12 mouse cellular contexts compared by ENCODE assay signal in genomic region chr14:55795380-55796163, GRCm38 (mm10). TPM values are rescaled to one million over a fixed set of nuclear protein-coding genes. Genes with fewer than 3 reads are reported as not detected.
DNase-seq lines count a peak whose midpoint lies in the region; ATAC-seq and TF ChIP-seq lines count a peak whose summit lies in the region.
"Had no signal": no experiment of that assay in that cellular context is flagged by ENCODE, and none has a peak within 500 bp of the region (broad histone marks: within the 10 kb centered on the region; RNA-seq: fewer than 3 reads in every experiment).

No protein-coding gene starts in this region.

- no peaks in the 10 kb centered on the region for H3K79me3 ChIP-seq in C2C12 (ENCODE audit: low read depth)

- no peak overlapping the region for H3ac ChIP-seq in C2C12 (ENCODE audit: control insufficient read depth, insufficient read length, low read depth)

- DNase-seq in heart, adult 2 months, result peak in 1 of 2 experiments; percentile 62
- no peak for DNase-seq in heart, postnatal 36 days
- DNase-seq in lung, postnatal 0 days (ENCODE audit: low spot score), result peak; percentile 82
- no peak for DNase-seq in left cerebral cortex, adult 18-20 months (ENCODE audit: low spot score in 2 of 2)
- DNase-seq in forebrain, embryonic 11.5 days (ENCODE audit: low spot score), result no peak
- DNase-seq: left cerebral cortex, postnatal 4 days; right cerebral cortex, postnatal 4 days had no signal

- peaks cover 3% of the 10 kb centered on the region; the same call in 1 of the 2 replicates for H3K4me1 ChIP-seq in heart, adult 2 months (ENCODE audit: control insufficient read depth, insufficient read depth, low read length)
- H3K4me1 ChIP-seq in heart, embryonic 14.5 days (ENCODE audit: control insufficient read depth in 2 of 2, insufficient read depth in 2 of 2, low read length in 2 of 2), result peaks cover 4% of the 10 kb centered on the region in 2 experiments; a peak in 1 of 4 replicates
- no peaks in the 10 kb centered on the region for H3K4me1 ChIP-seq in lung, postnatal 0 days (ENCODE audit: insufficient read depth, low read depth, low read length)
- H3K4me1 ChIP-seq in hindbrain, embryonic 12.5 days, result no peaks in the 10 kb centered on the region
- no peaks in the 10 kb centered on the region for H3K4me1 ChIP-seq in forebrain, embryonic 11.5 days (replicated peaks; ENCODE audit: control insufficient read depth, insufficient read depth, low read length)
- H3K4me1 ChIP-seq: embryonic facial prominence, embryonic 15.5 days had no signal

- H3K27me3 ChIP-seq in heart, adult 2 months (ENCODE audit: control insufficient read depth, insufficient read depth, low read length), result no peaks in the 10 kb centered on the region
- H3K27me3 ChIP-seq in C2C12 (ENCODE audit: control insufficient read depth, insufficient read depth, insufficient read length), result no peaks in the 10 kb centered on the region
- no peaks in the 10 kb centered on the region for H3K27me3 ChIP-seq in heart, embryonic 14.5 days (ENCODE audit: control insufficient read depth, insufficient read depth, low read length)
- H3K27me3 ChIP-seq in lung, postnatal 0 days (replicated peaks; ENCODE audit: insufficient read depth, low read length), result no peaks in the 10 kb centered on the region
- no peaks in the 10 kb centered on the region; the same call in 1 of the 2 replicates for H3K27me3 ChIP-seq in hindbrain, embryonic 12.5 days
- no peaks in the 10 kb centered on the region for H3K27me3 ChIP-seq in forebrain, embryonic 11.5 days (ENCODE audit: control insufficient read depth, insufficient read depth, low read length)
- H3K27me3 ChIP-seq: embryonic facial prominence, embryonic 15.5 days had no signal

- peak overlapping the region; percentile 71 for H3K27ac ChIP-seq in heart, adult 2 months
- peak overlapping the region; percentile 13 to 50; a peak in 2 of 4 replicates for H3K27ac ChIP-seq in heart, embryonic 14.5 days (replicated peaks in 1 of 2; ENCODE audit: control insufficient read depth in 1 of 2, insufficient read depth in 1 of 2, low read depth in 2 of 2, low read length in 2 of 2)
- peak overlapping the region; percentile 69 for H3K27ac ChIP-seq in lung, postnatal 0 days (ENCODE audit: low read length)
- H3K27ac ChIP-seq in hindbrain, embryonic 12.5 days, result no peak overlapping the region
- H3K27ac ChIP-seq in forebrain, embryonic 11.5 days (ENCODE audit: low read depth, low read length), result no peak overlapping the region
- H3K27ac ChIP-seq: embryonic facial prominence, embryonic 15.5 days had no signal

- no peak overlapping the region for H3K9ac ChIP-seq in heart, adult 2 months (ENCODE audit: low read depth, low read length)
- no peak overlapping the region for H3K9ac ChIP-seq in heart, embryonic 14.5 days (ENCODE audit: low read length)
- H3K9ac ChIP-seq in lung, postnatal 0 days (replicated peaks; ENCODE audit: low read depth), result no peak overlapping the region
- no peak overlapping the region for H3K9ac ChIP-seq in hindbrain, embryonic 12.5 days
- H3K9ac ChIP-seq in forebrain, embryonic 11.5 days (ENCODE audit: low read length), result no peak overlapping the region
- H3K9ac ChIP-seq: embryonic facial prominence, embryonic 15.5 days had no signal

- no peak for TF ChIP-seq POLR2A in heart, adult 2 months (IDR thresholded peaks at IDR 0.05; ENCODE audit: insufficient read depth, low read depth, low read length)

- no peaks in the 10 kb centered on the region for H3K79me2 ChIP-seq in heart, adult 2 months (replicated peaks; ENCODE audit: control insufficient read depth, insufficient read depth, low read length)
- no peaks in the 10 kb centered on the region for H3K79me2 ChIP-seq in C2C12 (ENCODE audit: control insufficient read depth, insufficient read depth)

- ATAC-seq in heart, embryonic 14.5 days (ENCODE audit: insufficient number of reproducible peaks, insufficient read depth, low FRiP score, low read depth), result peak; percentile 71
- peak; percentile 89 for ATAC-seq in lung, postnatal 0 days
- ATAC-seq in hindbrain, embryonic 12.5 days (ENCODE audit: low FRiP score), result no peak
- no peak for ATAC-seq in forebrain, embryonic 11.5 days (replicated peaks; ENCODE audit: low FRiP score)

- TF ChIP-seq EP300 in heart, adult 2 months (IDR thresholded peaks at IDR 0.05; ENCODE audit: insufficient read depth, low read depth, low read length), result peak; percentile 68
- TF ChIP-seq EP300 in lung, postnatal 0 days (IDR thresholded peaks at IDR 0.05), result peak; percentile 88

- H3K36me3 ChIP-seq in heart, adult 2 months (ENCODE audit: control insufficient read depth, insufficient read depth, low read length), result no peaks in the 10 kb centered on the region
- no peaks in the 10 kb centered on the region for H3K36me3 ChIP-seq in C2C12 (ENCODE audit: control insufficient read depth, insufficient read depth)
- H3K36me3 ChIP-seq in heart, embryonic 14.5 days (ENCODE audit: control insufficient read depth, insufficient read depth, low read length), result no peaks in the 10 kb centered on the region
- no peaks in the 10 kb centered on the region for H3K36me3 ChIP-seq in lung, postnatal 0 days (ENCODE audit: insufficient read depth, low read length)
- H3K36me3 ChIP-seq in hindbrain, embryonic 12.5 days, result no peaks in the 10 kb centered on the region
- no peaks in the 10 kb centered on the region for H3K36me3 ChIP-seq in forebrain, embryonic 11.5 days (ENCODE audit: control insufficient read depth, insufficient read depth, low read length)
- H3K36me3 ChIP-seq: embryonic facial prominence, embryonic 15.5 days had no signal

- no peak overlapping the region for H3K4me2 ChIP-seq in heart, embryonic 14.5 days (ENCODE audit: low read length)
- H3K4me2 ChIP-seq in lung, postnatal 0 days (replicated peaks; ENCODE audit: low read depth, low read length), result no peak overlapping the region
- no peak overlapping the region for H3K4me2 ChIP-seq in hindbrain, embryonic 12.5 days (replicated peaks)
- no peak overlapping the region for H3K4me2 ChIP-seq in forebrain, embryonic 11.5 days (ENCODE audit: low read depth, low read length, severe bottlenecking)
- H3K4me2 ChIP-seq: embryonic facial prominence, embryonic 15.5 days had no signal

- no peak for TF ChIP-seq CTCF in heart, adult 2 months (IDR thresholded peaks at IDR 0.05)
- TF ChIP-seq CTCF in C2C12 (IDR thresholded peaks at IDR 0.05; ENCODE audit: control insufficient read depth, insufficient read depth, insufficient read length), result no peak
- no peak for TF ChIP-seq CTCF in lung, postnatal 0 days (IDR thresholded peaks at IDR 0.05)

- 50% methylated on average over 15 of the region's 15 CpGs for WGBS in heart, adult 2 months
- WGBS in heart, embryonic 14.5 days, result 64% methylated on average over 15 of the region's 15 CpGs
- WGBS in lung, postnatal 0 days, result 61% methylated on average over 15 of the region's 15 CpGs
- 87% methylated on average over 15 of the region's 15 CpGs for whole genome bisulfite sequencing in hindbrain, embryonic 12.5 days
- WGBS in forebrain, embryonic 11.5 days, result 88% methylated on average over 15 of the region's 15 CpGs

- H3K4me3 ChIP-seq in heart, adult 2 months, result no peak overlapping the region
- H3K4me3 ChIP-seq in C2C12 (ENCODE audit: insufficient read depth, poor library complexity, severe bottlenecking), result no peak overlapping the region
- no peak overlapping the region for H3K4me3 ChIP-seq in heart, embryonic 14.5 days (ENCODE audit: control insufficient read depth in 1 of 2, insufficient read depth in 1 of 2, low read depth in 1 of 2, low read length in 2 of 2)
- H3K4me3 ChIP-seq in lung, postnatal 0 days (ENCODE audit: low read depth, low read length), result no peak overlapping the region
- no peak overlapping the region for H3K4me3 ChIP-seq in hindbrain, embryonic 12.5 days
- H3K4me3 ChIP-seq in forebrain, embryonic 11.5 days (ENCODE audit: low read depth, low read length), result no peak overlapping the region
- H3K4me3 ChIP-seq: embryonic facial prominence, embryonic 15.5 days had no signal

- intact Hi-C loops in heart, adult 2 months (cut with DNase I), result no loop called here
- intact Hi-C loops in heart, postnatal 36 days (cut with DNase I), result no loop called here

- no peaks in the 10 kb centered on the region for H3K9me3 ChIP-seq in heart, embryonic 14.5 days (ENCODE audit: control insufficient read depth, low read length)
- H3K9me3 ChIP-seq in lung, postnatal 0 days (ENCODE audit: low read length), result no peaks in the 10 kb centered on the region
- H3K9me3 ChIP-seq in hindbrain, embryonic 12.5 days (replicated peaks), result no peaks in the 10 kb centered on the region
- no peaks in the 10 kb centered on the region for H3K9me3 ChIP-seq in forebrain, embryonic 11.5 days (ENCODE audit: control insufficient read depth, low read length)
- H3K9me3 ChIP-seq: embryonic facial prominence, embryonic 15.5 days had no signal

RNA-seq across cellular contexts. Expression of gene Ripk3, which starts 6.9 kb away (rescaled TPM):
- 1 to 10 TPM; 2.2 to 2.4 TPM for total RNA-seq in heart, adult 2 months (2021)
- 3.5 and 4.1 TPM in 2 replicates for polyA plus RNA-seq in heart, adult 2 months (2012; rRNA removed)
- total RNA-seq in heart, postnatal 36 days (2021), result 1 to 10 TPM; 3.0 to 5.1 TPM
- polyA plus RNA-seq in C2C12 (2012; fragmentation: generic; extraction: Trizol), result 0.55 TPM
- polyA plus RNA-seq in heart, embryonic 14.5 days (2014; fragmentation: Nextera tagmentation; extraction: Ambion mirVana), result 13.6 and 16.1 TPM in 2 replicates
- 16.2 and 24.2 TPM in 2 replicates for polyA plus RNA-seq in lung, postnatal 0 days (2015; fragmentation: Nextera tagmentation; extraction: Ambion mirVana)
- polyA plus RNA-seq in hindbrain, embryonic 12.5 days (2016; fragmentation: Nextera tagmentation; extraction: Ambion mirVana), result 10.8 and 13.5 TPM in 2 replicates
- total RNA-seq in left cerebral cortex, adult 18-20 months (2021), result 1 to 10 TPM in 1 of 2 experiments, under 1 TPM in 1; 0.44 to 1.7 TPM
- polyA plus RNA-seq in forebrain, embryonic 11.5 days (2014; fragmentation: Nextera tagmentation; extraction: Ambion mirVana), result 6.6 and 9.7 TPM in 2 replicates

RNA-seq across cellular contexts. Expression of gene Adcy4, which starts 11.7 kb away (rescaled TPM):
- total RNA-seq in heart, adult 2 months (2021), result 10 to 100 TPM; 16.1 to 20.3 TPM
- 36.5 and 40.0 TPM in 2 replicates for polyA plus RNA-seq in heart, adult 2 months (2012; rRNA removed)
- 10 to 100 TPM; 18.0 to 21.0 TPM for total RNA-seq in heart, postnatal 36 days (2021)
- 0.02 TPM for polyA plus RNA-seq in C2C12 (2012; fragmentation: generic; extraction: Trizol)
- polyA plus RNA-seq in heart, embryonic 14.5 days (2014; fragmentation: Nextera tagmentation; extraction: Ambion mirVana), result 14.8 and 17.7 TPM in 2 replicates
- polyA plus RNA-seq in lung, postnatal 0 days (2015; fragmentation: Nextera tagmentation; extraction: Ambion mirVana), result 29.3 and 33.3 TPM in 2 replicates
- polyA plus RNA-seq in hindbrain, embryonic 12.5 days (2016; fragmentation: Nextera tagmentation; extraction: Ambion mirVana), result 15.7 and 19.5 TPM in 2 replicates
- total RNA-seq in left cerebral cortex, adult 18-20 months (2021), result 1 to 10 TPM; 4.9 to 8.6 TPM
- 6.1 and 7.2 TPM in 2 replicates for polyA plus RNA-seq in forebrain, embryonic 11.5 days (2014; fragmentation: Nextera tagmentation; extraction: Ambion mirVana)
- total RNA-seq: granulocyte monocyte progenitor cell, adult 5-6 weeks had no signal

RNA-seq across cellular contexts. Expression of gene Nfatc4, which starts 27.4 kb away (rescaled TPM):
- total RNA-seq in heart, adult 2 months (2021), result 1 to 10 TPM; 3.6 to 5.1 TPM
- polyA plus RNA-seq in heart, adult 2 months (2012; rRNA removed), result 6.0 and 7.3 TPM in 2 replicates
- total RNA-seq in heart, postnatal 36 days (2021), result 1 to 10 TPM; 5.0 to 5.1 TPM
- 1.2 TPM for polyA plus RNA-seq in C2C12 (2012; fragmentation: generic; extraction: Trizol)
- polyA plus RNA-seq in heart, embryonic 14.5 days (2014; fragmentation: Nextera tagmentation; extraction: Ambion mirVana), result 7.6 and 11.0 TPM in 2 replicates
- polyA plus RNA-seq in lung, postnatal 0 days (2015; fragmentation: Nextera tagmentation; extraction: Ambion mirVana), result 17.1 and 18.1 TPM in 2 replicates
- 42.4 and 45.2 TPM in 2 replicates for polyA plus RNA-seq in hindbrain, embryonic 12.5 days (2016; fragmentation: Nextera tagmentation; extraction: Ambion mirVana)
- total RNA-seq in left cerebral cortex, adult 18-20 months (2021), result 1 to 10 TPM; 3.0 to 3.3 TPM
- polyA plus RNA-seq in forebrain, embryonic 11.5 days (2014; fragmentation: Nextera tagmentation; extraction: Ambion mirVana), result 30.8 and 32.7 TPM in 2 replicates
- total RNA-seq: granulocyte monocyte progenitor cell, adult 5-6 weeks had no signal

RNA-seq across cellular contexts. Expression of gene Ltb4r1, which starts 29.8 kb away (rescaled TPM):
- under 1 TPM; 0.34 to 0.36 TPM for total RNA-seq in heart, adult 2 months (2021)
- 0.76 TPM in 2 replicates for polyA plus RNA-seq in heart, adult 2 months (2012; rRNA removed)
- under 1 TPM in 1 of 2 experiments, not detected in 1; 0.24 TPM for total RNA-seq in heart, postnatal 36 days (2021)
- 0.05 TPM for polyA plus RNA-seq in C2C12 (2012; fragmentation: generic; extraction: Trizol)
- polyA plus RNA-seq in heart, embryonic 14.5 days (2014; fragmentation: Nextera tagmentation; extraction: Ambion mirVana), result 0.28 and 0.62 TPM in 2 replicates
- 4.1 and 4.6 TPM in 2 replicates for polyA plus RNA-seq in lung, postnatal 0 days (2015; fragmentation: Nextera tagmentation; extraction: Ambion mirVana)
- polyA plus RNA-seq in hindbrain, embryonic 12.5 days (2016; fragmentation: Nextera tagmentation; extraction: Ambion mirVana), result 0.72 TPM in 1 of 2 replicates, not detected in the other
- total RNA-seq in left cerebral cortex, adult 18-20 months (2021), result under 1 TPM in 1 of 2 experiments, not detected in 1; 0.33 TPM
- 0.45 TPM in 1 of 2 replicates, not detected in the other for polyA plus RNA-seq in forebrain, embryonic 11.5 days (2014; fragmentation: Nextera tagmentation; extraction: Ambion mirVana)

RNA-seq across cellular contexts. Expression of gene Ltb4r2, which starts 34.3 kb away (rescaled TPM):
- total RNA-seq in heart, adult 2 months (2021), result under 1 TPM in 1 of 2 experiments, not detected in 1; 0.20 TPM
- 0.06 and 0.20 TPM in 2 replicates for polyA plus RNA-seq in heart, adult 2 months (2012; rRNA removed)
- total RNA-seq in heart, postnatal 36 days (2021), result under 1 TPM in 1 of 2 experiments, not detected in 1; 0.19 TPM
- 0.09 TPM for polyA plus RNA-seq in C2C12 (2012; fragmentation: generic; extraction: Trizol)
- 0.24 and 0.27 TPM in 2 replicates for polyA plus RNA-seq in heart, embryonic 14.5 days (2014; fragmentation: Nextera tagmentation; extraction: Ambion mirVana)
- 0.77 and 0.97 TPM in 2 replicates for polyA plus RNA-seq in lung, postnatal 0 days (2015; fragmentation: Nextera tagmentation; extraction: Ambion mirVana)
- 0.36 and 0.57 TPM in 2 replicates for polyA plus RNA-seq in hindbrain, embryonic 12.5 days (2016; fragmentation: Nextera tagmentation; extraction: Ambion mirVana)
- under 1 TPM; 0.26 to 0.52 TPM for total RNA-seq in left cerebral cortex, adult 18-20 months (2021)
- polyA plus RNA-seq in forebrain, embryonic 11.5 days (2014; fragmentation: Nextera tagmentation; extraction: Ambion mirVana), result 0.32 and 0.43 TPM in 2 replicates

Comparison
In these comparisons a context has a peak if more than half of its experiments do, and no peak if none do; other contexts are left out.
1. H3K27ac ChIP-seq: peak in heart, adult 2 months (single experiment), heart, embryonic 14.5 days (2 of 2) and lung, postnatal 0 days (single experiment); none in hindbrain, embryonic 12.5 days (single experiment) and forebrain, embryonic 11.5 days (single experiment).
2. ATAC-seq: peak in heart, embryonic 14.5 days (single experiment) and lung, postnatal 0 days (single experiment); none in hindbrain, embryonic 12.5 days (single experiment) and forebrain, embryonic 11.5 days (single experiment).